ENCODE assay signal across 15 mouse cellular contexts in genomic region chr1:184298701-184299100, GRCm38 (mm10).
"Had no signal": no experiment of that assay in that cellular context is flagged by ENCODE, and none has a peak within 500 bp of the region (broad histone marks: within the 10 kb centered on the region; RNA-seq: fewer than 3 reads in every experiment).

No protein-coding gene starts in this region.

- DNase-seq: heart, postnatal 14 days; heart, postnatal 36 days; heart, postnatal 4 days; kidney, adult 11 months; kidney, adult 18-20 months; kidney, adult 2 months; kidney, adult 8-10 months; kidney, adult 9 months; kidney, postnatal 10 days; kidney, postnatal 14 days; kidney, postnatal 25 days; kidney, postnatal 36 days; kidney, postnatal 4 days; layer of hippocampus, adult 9-11 months; layer of hippocampus, postnatal 36 days had no signal
